ENCODE assay signal across 23 mouse cellular contexts in the genomic region with DNA sequence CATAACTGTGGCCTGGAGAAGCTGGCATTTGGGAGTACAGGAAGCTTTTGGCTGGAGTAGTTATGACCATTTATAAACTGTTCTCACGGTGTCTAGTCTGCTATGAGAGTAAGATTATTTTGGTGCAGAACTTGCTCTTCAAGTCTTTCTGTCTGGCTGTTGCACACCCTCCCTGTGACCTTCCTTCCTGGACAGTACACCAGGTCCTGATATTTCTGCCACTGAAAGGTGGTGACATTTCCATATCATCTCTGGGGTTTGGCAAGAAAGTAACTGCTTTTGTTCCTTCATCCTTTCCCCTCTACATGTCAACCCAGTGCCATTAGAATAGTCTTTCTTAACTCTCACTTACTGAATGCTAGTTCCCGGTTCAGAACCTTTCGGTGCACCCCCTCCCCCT.
"Had no signal": no experiment of that assay in that cellular context is flagged by ENCODE, and none has a peak within 500 bp of the region (broad histone marks: within the 10 kb centered on the region; RNA-seq: fewer than 3 reads in every experiment).

No protein-coding gene starts in this region.

- ATAC-seq: midbrain, embryonic 13.5 days; midbrain, embryonic 16.5 days had no signal

- DNase-seq: kidney, postnatal 25 days; layer of hippocampus, adult 9-11 months; lung, adult 18-20 months; lung, postnatal 10 days; lung, postnatal 36 days; retina, postnatal 1 day; right cerebral cortex, postnatal 25 days; spleen, adult 18-20 months; thymus, postnatal 25 days had no signal

- H3K27me3 ChIP-seq: limb, embryonic 12.5 days; limb, embryonic 15.5 days; liver, embryonic 15.5 days; lung, embryonic 15.5 days; megakaryocyte, embryonic 14.5 days; midbrain, embryonic 13.5 days; neural tube, embryonic 13.5 days; stomach, embryonic 15.5 days had no signal

- H3K9ac ChIP-seq: limb, embryonic 12.5 days; limb, embryonic 15.5 days; liver, embryonic 15.5 days; lung, embryonic 15.5 days; midbrain, embryonic 13.5 days; neural tube, embryonic 13.5 days; stomach, embryonic 15.5 days had no signal

- H3K27ac ChIP-seq: kidney, postnatal 0 days; layer of hippocampus, adult 2 months; limb, embryonic 12.5 days; limb, embryonic 15.5 days; liver, embryonic 15.5 days; lung, embryonic 15.5 days; midbrain, embryonic 10.5 days; midbrain, embryonic 13.5 days; neural tube, embryonic 13.5 days; stomach, embryonic 15.5 days had no signal

- H3K4me2 ChIP-seq: limb, embryonic 12.5 days; limb, embryonic 15.5 days; liver, embryonic 11.5 days; liver, embryonic 15.5 days; lung, embryonic 15.5 days; midbrain, embryonic 13.5 days; neural tube, embryonic 13.5 days; stomach, embryonic 15.5 days had no signal

- H3K4me1 ChIP-seq: limb, embryonic 12.5 days; limb, embryonic 15.5 days; lung, embryonic 15.5 days; midbrain, embryonic 10.5 days; midbrain, embryonic 13.5 days; neural tube, embryonic 13.5 days; stomach, embryonic 15.5 days had no signal

- H3K9me3 ChIP-seq: limb, embryonic 12.5 days; limb, embryonic 15.5 days; liver, embryonic 15.5 days; lung, embryonic 15.5 days; megakaryocyte, embryonic 14.5 days; midbrain, embryonic 10.5 days; midbrain, embryonic 13.5 days; neural tube, embryonic 13.5 days; stomach, embryonic 15.5 days had no signal

- H3K4me3 ChIP-seq: layer of hippocampus, adult 2 months; limb, embryonic 12.5 days; limb, embryonic 15.5 days; liver, embryonic 15.5 days; lung, embryonic 15.5 days; megakaryocyte, embryonic 14.5 days; midbrain, embryonic 10.5 days; midbrain, embryonic 13.5 days; myocyte; neural tube, embryonic 13.5 days; stomach, embryonic 15.5 days had no signal
